Mouse (Mus musculus): Measurements from ENCODE around the gene Ncor1.
A peak's percentile ranks its signal among the peaks of the same experiment; 100 is the strongest.
"Not testable (repeated sequence)": the region's sequence is repeated elsewhere in the genome, so short reads cannot be mapped to it uniquely, and the experiment has no call there.

Ncor1 gene

DNA sequence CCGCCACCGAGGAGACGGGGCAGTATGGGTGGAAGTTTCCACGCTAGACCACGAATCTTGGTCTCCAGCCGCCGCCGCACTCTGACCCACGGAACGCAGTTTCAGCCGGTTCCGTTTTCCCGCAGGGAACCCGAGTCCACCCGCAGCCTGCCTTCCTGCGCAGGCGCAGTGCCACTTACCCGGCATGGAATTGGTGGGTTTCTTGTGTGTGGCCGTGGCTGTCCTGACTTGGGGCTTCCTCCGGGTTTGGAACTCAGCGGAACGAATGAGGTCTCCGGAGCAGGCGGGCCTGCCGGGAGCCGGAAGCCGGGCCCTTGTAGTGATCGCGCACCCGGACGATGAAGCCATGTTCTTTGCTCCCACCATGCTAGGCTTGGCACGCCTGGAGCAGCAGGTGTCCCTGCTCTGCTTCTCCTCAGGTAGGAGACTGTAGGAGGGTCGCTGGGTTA is at the start of gene Ncor1, which contains the start of gene Pigl:
Gene Ncor1, minus strand, starts transcription at position 266 of the 449 bp plus-strand sequence.
Gene Pigl, plus strand, starts transcription at position 185 of the 449 bp plus-strand sequence.
- DNase-seq (ENCODE audit: low read depth) = no peak

DNA sequence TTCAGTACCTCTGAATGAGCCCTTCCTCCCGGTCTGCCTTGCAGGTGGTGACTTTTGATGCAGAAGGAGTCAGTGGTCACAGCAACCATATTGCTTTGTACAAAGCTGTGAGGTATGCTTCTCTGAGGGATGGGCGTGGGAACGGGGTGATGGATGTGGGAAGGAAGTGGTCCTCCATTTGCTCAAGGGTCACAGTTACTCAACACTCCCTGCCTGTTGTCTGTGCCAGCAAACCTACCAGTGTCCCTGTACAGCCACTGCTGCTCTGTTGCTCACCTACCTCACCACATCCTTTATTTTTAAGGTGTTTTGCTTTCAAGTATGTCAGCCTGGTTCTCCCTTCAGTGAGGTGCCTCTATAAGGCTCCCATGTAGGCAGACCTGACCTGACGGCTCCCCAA is 49.3 kb upstream of the Ncor1 start:
- no peak for DNase-seq (ENCODE audit: low read depth)

DNA sequence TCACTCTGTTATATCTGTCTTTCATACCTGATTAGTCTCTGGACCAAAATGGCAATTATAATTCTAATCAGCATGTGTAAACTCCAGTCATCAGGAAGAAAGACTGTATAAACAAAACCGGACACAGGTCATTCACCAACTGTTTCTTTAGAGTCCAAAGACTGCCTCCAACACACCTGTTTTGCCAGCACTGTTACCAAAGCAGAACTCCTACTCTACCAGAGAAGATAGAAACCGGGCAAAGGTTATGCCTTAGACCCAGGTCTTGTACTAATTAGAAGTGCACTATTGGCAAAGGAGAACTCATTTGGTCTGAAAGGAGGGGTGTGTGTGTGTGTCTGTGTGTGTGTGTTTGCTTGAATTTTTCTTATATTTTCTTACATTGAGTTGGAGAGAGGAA is 42.2 kb upstream of the Ncor1 start:
- DNase-seq (ENCODE audit: low read depth) = no peak

DNA sequence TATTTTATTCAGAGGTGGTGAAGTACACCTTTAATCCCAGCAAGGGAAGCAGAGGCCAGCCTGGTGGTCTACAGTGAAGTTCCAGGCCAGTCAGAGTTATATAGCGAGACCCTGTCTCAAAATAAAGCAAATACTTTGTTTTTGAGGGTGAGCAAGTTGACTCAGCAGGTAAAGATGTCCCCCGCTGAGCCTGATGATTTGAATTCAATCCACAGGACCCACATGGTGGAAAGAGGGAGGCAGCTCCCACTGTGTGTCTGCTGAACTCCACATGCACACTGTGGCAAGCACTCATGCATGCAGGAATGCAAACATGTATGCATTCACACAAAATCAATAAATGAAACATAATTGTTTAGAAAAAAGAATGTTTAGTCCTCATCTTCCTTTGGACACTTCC is 40.5 kb upstream of the Ncor1 start:
- DNase-seq (ENCODE audit: low read depth) = no peak

DNA sequence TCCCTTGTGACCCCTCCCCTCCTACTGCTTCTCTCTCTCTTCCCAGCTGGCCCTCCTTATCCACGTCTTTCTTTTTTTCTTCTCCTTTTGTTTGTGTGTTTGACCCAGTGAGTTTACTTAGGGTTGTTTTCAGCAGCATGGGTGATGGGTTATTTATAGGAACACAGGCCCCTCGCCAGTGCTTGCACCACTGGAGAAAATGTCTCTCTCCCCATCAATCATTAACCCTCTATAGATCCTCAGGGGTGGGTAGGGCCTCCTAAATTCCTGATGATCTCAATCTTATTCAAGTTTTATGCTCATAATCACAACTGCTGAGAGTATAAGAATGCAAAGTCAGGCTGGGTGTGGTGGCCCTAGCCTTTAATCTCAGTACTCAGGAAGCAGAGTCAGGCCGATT is 38.8 kb upstream of the Ncor1 start:
- no peak for DNase-seq (ENCODE audit: low read depth)

DNA sequence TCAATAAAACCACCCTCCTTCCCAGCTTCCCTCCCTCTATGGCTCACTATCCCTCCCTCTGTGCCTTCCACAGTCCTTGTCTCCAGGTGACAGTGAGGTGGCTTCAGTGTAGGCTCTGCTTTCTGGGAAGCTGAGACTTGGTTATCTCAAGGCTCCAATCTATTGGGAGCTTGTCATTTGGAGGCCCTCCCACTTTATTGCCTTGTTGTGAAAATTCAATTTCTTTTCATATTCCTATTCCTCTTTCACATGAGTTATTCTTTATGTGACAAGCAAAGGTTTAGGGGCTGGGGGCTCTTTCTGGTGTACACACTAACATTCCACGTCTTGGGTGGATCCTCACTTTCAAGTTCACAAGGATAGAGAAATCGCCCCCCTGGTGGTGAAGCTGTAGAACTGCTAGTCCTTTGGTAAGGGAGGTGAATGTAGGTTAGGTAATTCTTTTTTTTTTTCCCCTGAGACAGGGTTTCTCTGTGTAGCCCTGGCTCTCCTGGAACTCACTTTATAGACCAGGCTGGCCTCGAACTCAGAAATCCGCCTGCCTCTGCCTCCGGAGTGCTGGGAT is 37.9 kb upstream of the Ncor1 start:
- no peak for DNase-seq (ENCODE audit: low read depth)

DNA sequence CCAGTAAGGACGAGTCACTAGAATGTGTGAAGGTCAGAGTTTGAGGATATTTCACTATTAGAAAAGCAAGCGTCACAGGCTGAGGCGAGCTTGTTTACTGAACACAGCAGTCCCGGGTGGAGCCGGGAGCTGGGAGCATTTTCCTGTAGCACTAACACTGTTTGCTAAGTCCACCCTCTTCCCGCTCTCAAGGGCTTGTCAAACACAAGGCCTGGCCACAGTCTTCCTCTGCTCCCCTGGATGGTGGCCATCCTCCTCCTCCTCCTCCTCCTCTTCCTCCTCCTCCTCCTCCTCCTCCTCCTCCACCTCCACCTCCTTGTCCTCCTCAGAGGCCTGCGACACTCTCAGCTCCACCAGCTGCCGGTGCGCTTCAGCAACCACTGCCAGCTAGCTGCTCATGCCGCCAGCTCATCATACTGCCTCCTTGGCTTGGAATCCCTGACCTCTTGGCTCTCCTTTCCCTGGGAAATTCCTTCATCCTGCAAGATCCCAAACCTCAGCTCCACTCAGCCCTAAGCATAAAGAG is 37.0 kb upstream of the Ncor1 start:
- DNase-seq (ENCODE audit: low read depth) = peak; percentile 48

DNA sequence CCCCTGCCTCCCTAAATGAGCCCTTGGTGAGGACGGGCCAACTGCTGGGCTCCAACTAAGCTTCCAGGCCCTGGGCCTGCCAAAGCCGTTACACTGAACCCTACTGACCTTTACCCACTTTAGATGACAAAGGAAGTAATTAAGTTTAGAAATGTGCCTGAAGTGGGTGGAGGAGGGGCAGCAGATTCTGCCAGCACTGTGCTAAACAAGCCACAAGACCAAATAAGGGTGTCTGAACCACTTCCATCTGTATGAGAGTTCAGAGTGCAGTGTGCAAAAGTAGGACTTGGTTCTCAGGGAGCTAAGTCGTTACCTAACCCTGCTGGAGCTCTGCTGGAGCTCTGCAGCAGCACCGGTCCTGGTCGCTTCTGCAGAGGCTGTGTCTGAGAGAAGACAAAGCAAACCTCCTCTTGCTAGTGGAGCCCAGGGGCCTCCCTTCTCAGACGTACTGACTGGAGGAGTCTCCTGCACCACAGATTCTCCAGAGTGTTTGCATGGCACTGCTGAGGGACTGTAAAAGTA is 36.5 kb upstream of the Ncor1 start:
- DNase-seq (ENCODE audit: low read depth) = peak; percentile 59

DNA sequence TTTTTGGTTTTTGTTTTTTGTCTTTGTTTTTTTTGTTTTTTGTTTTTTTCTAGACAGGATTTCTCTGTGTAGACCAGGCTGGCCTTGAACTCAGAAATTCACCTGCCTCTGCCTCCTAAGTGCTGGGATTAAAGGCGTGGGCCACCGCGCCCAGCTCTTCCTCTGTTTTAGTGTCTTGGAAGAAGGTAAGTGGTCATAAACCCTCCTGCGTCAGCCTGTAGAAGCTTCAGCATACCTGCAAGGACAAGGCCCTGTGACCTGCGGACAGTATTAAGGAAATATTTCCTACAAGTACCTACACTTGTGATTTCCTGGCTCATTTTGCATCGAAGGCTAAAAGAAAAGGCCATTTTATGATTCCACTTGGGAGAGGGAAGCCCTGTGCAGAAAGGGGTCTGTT is 35.4 kb upstream of the Ncor1 start:
- DNase-seq (ENCODE audit: low read depth) = no peak

DNA sequence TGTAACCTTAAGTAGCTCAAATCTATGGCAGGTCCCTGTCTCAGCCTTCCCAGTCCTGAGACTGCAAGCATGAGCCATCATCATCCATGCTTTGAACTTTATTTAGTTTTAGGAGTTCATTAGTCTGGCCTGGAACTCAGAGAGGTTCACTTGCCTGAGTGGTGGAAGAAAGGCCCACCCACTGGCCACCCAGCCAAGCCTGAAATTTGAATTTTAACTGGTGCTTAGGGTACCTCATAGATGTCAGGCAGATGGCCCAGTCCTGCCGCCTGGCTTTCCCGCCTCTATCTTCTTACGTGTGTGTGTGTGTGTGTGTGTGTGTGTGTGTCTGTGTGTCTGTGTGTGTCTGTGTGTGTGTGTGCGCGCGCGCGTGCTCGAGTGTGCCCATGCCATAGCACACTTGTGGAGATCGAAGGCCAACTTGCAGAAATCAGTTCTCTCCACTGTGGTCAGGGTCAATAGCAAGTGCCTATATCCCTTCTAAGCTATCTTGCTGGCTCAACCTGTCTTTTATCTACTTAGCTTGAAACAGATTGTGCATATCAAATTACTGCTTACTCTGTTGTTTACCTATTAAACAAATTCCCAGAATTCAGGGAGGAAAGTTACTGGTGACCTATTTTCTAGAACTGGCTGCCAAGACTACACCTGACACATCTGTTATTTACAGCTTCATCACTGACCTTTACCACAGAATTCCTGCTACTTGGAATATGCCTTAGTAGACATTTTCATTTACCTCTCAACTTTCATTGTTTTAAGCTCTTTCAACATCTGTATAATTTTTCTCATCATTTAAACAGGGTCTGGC is 29.4 kb upstream of the Ncor1 start:
- no peak for DNase-seq (ENCODE audit: low read depth)

DNA sequence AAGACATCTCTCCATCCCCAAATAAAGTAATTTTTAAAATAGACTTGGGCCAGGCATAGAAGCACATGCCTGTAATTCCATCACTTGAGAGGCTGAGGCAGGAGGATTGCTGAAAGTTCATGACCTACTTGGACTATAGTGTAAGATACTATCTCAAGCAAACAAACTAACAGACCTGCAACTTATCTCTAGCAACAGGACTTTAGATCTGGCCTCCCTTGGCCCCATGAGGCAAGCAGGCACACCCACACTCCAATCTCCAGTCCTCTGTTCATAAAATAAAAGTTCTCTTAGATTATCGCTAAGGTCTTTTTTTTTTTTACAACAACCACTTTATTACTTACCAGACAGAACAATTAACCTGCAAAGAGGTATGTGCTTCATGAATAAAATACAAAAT is 28.6 kb upstream of the Ncor1 start:
- no peak for DNase-seq (ENCODE audit: low read depth)

DNA sequence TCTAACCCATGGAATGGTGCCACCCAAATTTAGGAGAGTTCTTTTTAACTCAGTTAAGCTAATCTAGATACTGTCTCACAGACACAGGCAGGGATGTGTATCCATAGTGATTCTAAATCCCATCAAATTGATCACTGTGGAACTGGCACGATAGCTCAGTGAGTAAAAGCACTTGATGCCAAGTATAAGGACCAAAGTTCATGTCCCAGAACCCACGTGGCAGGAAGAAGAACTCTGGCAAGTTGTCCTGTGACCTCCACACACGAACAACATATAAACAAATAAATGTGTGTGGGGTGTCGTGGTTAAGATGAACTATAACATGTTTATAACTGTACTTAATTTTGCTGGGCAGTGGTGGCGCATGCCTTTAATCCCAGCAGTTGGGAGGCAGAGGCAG is 21.2 kb upstream of the Ncor1 start:
- no peak for DNase-seq (ENCODE audit: low read depth)

DNA sequence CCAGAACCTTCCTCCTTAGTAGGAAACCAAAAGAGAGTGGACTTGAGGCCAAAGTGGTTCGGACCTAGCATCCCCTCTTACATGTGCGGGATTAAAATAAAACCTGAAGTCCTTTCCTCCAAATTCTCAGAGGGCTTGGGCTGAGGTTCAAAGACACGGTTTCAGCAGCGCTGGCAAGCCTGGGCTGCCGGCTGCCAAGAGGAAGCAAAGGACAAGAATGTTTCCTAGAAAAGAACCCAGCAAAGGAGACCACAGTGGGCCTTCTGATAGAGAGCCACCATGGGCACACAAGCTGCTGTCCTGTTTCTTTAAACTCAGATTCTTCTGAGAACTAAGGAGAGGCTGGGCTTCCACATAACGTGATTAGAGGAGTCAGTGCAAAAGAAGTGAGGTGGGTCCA is 20.6 kb upstream of the Ncor1 start:
- DNase-seq (ENCODE audit: low read depth) = no peak

DNA sequence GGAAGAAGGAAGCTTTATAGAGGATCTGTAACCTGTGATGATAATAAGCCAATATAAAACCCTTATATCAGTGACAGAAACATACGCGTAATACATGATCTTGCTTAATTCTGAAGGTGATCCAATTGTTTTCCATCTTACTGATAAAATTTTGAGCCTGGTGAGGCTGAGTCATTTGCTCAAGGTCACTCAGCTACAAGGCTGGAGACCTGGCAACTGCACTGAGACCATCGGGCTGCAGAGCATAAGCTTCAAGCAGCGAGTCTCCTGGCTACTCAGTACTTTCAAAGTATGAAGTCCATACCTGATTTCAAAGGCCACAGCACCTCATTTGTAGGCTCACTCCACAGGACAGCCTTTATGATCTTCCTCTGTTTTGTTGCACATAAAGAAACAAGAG is 17.8 kb upstream of the Ncor1 start:
- no peak for DNase-seq (ENCODE audit: low read depth)

DNA sequence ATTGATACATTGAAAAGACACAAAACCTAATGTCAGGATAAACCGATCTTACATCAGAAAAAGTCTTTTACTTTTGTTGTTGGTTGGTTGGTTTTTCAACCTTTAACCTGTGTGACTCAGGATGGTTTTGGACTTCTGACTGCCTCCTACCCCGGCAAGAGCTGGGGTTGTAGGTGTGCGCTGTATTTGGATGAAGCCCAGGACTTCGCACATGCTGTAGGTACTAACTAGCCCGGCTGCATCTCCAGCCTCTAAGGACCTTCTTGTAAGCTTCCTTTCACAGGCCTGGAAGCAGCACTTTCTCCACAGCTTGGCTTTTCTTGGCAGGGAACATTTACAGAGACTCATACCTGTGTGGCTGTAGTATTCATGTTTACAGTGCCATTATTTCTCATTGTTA is 15.2 kb upstream of the Ncor1 start:
- DNase-seq (ENCODE audit: low read depth) = no peak

DNA sequence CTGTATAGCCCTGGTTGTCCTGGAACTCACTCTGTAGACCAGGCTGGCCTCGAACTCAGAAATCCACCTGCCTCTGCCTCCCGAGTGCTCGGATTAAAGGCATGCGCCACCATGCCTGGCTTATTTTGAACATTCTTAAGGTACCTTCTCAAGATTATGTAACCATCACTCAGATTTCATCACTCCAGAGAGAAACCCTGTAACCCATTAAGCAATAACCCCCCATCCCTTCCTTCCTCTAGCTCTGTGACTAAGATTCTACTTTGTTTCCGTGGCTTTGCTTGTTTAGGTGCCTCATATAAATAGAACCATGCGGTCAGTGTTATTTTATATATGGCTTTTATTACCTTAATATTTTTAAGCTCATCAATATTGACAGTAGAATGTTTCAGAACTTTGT is 12.1 kb upstream of the Ncor1 start:
- no peak for DNase-seq (ENCODE audit: low read depth)

DNA sequence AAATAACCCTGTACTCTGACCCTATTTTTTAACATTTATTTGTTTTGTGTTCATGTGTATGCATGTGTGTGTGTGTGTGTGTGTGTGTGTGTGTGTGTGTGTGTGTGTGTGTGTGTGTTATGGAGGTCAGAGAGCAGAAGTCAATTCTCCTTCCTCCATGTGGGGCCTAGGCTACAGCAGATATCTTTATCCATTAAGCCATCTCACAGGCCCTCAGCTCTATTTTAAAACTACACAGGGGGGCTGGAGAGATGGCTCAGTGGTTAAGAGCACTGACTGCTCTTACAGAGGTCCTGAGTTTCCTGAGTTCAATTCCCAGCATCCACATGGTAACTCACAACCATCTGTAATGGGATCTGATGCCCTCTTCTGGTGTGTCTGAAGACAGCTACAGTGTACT is 8.9 kb upstream of the Ncor1 start:
- DNase-seq (ENCODE audit: low read depth) = not testable (repeated sequence)

DNA sequence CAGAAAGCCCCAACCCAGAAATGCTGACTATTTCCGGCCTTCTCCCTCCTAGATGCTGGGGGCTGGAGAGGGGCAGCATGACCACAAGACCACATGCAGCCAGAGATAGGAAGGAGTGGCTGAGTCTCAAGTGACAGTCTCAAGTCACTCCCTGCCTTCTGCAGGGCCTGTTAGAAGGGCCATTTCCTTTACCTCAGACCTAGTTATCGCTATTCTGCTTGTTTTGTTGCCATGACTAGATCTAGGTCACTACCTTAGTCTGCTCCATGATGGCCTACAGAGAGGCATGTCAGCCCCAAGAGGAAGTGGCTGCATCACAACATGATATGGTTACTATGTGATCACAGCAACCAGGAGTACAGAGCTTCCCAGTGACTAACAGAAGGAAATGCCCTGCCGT is 8.2 kb upstream of the Ncor1 start:
- DNase-seq (ENCODE audit: low read depth) = no peak

DNA sequence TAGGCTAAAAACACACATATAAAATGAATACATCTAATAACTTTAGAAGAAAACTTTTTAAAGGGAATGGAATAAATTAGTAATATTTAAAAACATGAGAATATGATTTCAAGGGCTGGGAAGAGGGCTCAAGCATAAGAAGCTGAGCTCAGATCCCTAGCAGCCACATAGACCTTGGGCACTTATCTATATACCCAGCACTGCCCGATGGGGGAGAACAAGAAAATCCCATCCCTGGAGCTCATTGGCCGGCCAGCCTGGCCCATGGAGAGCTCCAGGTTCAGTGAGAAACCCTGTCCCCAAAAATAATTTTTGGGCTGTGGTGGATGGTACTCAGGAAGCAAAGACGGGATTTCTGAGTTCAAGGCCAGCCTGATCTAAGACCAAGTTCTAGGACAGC is 7.5 kb upstream of the Ncor1 start:
- no peak for DNase-seq (ENCODE audit: low read depth)

DNA sequence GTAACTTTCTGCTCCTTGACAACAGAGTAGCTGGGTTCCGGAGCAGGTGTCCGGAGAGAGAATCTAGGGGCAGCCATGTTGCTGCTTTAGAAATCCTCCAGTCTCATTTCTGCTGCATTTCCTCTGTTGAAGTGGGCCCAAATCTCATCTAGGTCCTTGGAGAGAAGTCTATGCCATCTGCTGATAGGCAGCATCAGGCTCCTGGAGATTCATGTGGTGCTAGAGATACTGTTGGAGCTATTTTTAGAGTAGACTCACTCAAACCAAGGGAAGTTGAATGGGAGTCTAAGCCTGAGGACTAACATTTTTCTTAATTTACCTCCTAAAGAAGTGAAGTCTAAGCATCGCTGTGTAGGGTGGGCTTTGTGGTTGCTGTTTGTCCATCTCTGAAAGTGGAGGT is 6.4 kb upstream of the Ncor1 start:
- DNase-seq (ENCODE audit: low read depth) = no peak

DNA sequence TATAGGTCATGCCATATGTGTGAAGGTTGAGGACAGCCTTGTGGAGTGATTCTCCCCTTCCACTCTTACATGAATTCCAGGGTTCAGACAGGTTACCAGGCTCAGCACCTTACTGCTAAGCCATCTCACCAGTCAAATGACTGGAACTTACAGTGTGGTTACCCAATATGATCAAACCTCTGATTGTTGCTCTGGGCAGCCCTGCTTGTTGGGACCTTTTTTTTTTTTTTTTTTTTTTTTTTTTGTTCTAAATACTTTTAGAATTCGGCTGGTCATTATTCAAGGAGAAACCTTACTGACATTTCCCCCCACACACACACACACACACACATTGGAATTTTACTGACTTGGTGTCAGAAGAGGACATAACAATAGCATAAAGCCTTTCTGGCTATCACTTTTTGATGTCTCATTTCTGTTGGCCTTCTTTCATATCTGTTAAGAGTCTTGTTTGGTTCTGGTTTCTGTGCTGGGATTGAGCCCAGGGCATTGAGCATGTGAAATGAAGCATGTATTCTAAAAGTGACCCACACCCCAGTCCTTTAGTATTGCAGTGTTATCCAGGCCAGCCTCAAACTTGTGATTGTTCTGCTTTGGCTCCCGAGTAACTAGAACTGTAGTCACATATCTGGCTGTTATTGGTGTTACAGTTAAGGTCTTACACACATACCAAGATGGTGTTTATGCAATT is 5.0 kb upstream of the Ncor1 start:
- peak; percentile 36 for DNase-seq (ENCODE audit: low read depth)

DNA sequence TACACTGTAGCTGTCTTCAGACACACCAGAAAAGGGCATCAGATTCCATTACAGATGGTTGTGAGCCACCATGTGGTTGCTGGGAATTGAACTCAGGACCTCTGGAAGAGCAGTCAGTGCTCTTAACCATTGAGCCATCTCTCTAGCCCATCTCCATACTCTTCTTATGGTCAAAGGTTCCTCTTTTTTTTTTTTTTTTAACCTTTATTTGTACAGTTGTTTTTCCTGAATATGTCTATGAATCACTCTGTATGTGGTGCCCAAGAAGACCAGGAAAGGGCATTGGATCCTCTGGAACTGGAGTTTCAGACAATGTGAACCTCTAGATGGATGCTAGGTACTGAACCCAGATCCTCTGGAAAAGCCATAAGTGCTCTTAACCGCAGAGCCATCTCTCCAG is 4.2 kb upstream of the Ncor1 start:
- DNase-seq (ENCODE audit: low read depth) = not testable (repeated sequence)

DNA sequence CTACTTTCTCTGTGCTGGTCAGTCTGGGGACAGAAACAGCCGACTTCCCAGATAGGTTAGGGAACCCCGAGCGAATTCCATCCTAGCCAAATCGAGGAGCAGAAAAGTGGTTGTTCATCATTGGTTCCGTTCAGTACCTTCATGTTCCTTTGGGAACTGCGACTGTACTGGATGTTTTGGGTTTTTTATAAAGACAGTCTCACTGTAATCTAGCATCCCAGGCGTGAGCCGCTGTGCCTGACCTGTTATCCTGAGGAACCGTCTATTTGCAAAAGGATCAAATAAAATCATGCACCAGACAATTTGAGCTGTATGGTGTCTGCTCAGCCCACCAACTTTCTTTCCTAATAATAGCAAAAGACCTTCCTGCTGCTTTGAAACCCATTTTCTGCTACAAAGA is 439 bp upstream of the Ncor1 start:
- no peak for DNase-seq (ENCODE audit: low read depth)

Measured in fibroblast of lung, adult 2 months (primary cell).